Mouse (Mus musculus) midbrain, embryonic 10.5 days (tissue): ENCODE measurements around the gene Tor1a. TPM values are rescaled to one million over a fixed set of nuclear protein-coding genes. Genes with fewer than 3 reads are reported as not detected.
"Not testable (repeated sequence)": the region's sequence is repeated elsewhere in the genome, so short reads cannot be mapped to it uniquely, and the experiment has no call there.

Source experiments
- DNase-seq: peaks from one replicate; pipeline ENCODE4 v3.0.0-alpha.2; 2017; ENCODE audit warnings: low spot score
- H3K27ac ChIP-seq: fragments of 300-500 bp; sonication (generic); replicated peaks from 2 replicates; pipeline ENCODE4 v1.5.1; 2016; ENCODE audit warnings: mild to moderate bottlenecking
- H3K27me3 ChIP-seq: fragments of 300-500 bp; sonication (generic); 2 replicates; pipeline ENCODE4 v1.6.1; 2016; ENCODE audit warnings: low read depth, mild to moderate bottlenecking; ENCODE audit not compliant: poor library complexity, severe bottlenecking
- H3K36me3 ChIP-seq: fragments of 300-500 bp; sonication (generic); 2 replicates; pipeline ENCODE4 v1.6.1; 2016; ENCODE audit warnings: mild to moderate bottlenecking, moderate library complexity
- H3K4me1 ChIP-seq: fragments of 300-500 bp; sonication (generic); 2 replicates; pipeline ENCODE4 v1.6.1; 2016
- H3K4me3 ChIP-seq: fragments of 300-500 bp; sonication (generic); 2 replicates; pipeline ENCODE4 v1.5.1; 2016; ENCODE audit warnings: mild to moderate bottlenecking, moderate library complexity
- H3K9me3 ChIP-seq: fragments of 300-500 bp; sonication (generic); replicated peaks from 2 replicates; pipeline ENCODE4 v1.6.1; 2016; ENCODE audit warnings: mild to moderate bottlenecking
- WGBS: fragments of 180-500 bp; shearing (Covaris S2); methylation state at CpG from one replicate; pipeline ENCODE4 v1.1.7; 2016; 5-methylcytosine and 5-hydroxymethylcytosine counted together
- polyA plus RNA-seq: library from polyadenylated mRNA; unstranded; fragments of >200 nt; fragmentation: Nextera tagmentation; extraction: Ambion mirVana; gene quantifications from 2 replicates; pipeline ENCODE4 v1.2.1, GENCODE M21; 2016

Gene Tor1a
- polyA plus RNA-seq, 1 experiment from 2014 or later, result 94.5 TPM

GRCm38 (mm10) chr2:30927151-30927781 lies 40.5 kb downstream of the Tor1a start:
- DNase-seq, result peak; percentile 26
- no peaks in the 10 kb centered on the region for H3K36me3 ChIP-seq
- H3K9me3 ChIP-seq, result no peaks in the 10 kb centered on the region
- H3K4me1 ChIP-seq, result peaks cover 17% of the 10 kb centered on the region
- 70% methylated on average over 9 of the region's 9 CpGs for WGBS
- no peaks in the 10 kb centered on the region for H3K27me3 ChIP-seq
- peak overlapping the region; percentile 55; the same call in 1 of the 2 replicates for H3K27ac ChIP-seq
- H3K4me3 ChIP-seq, result no peak overlapping the region

DNA sequence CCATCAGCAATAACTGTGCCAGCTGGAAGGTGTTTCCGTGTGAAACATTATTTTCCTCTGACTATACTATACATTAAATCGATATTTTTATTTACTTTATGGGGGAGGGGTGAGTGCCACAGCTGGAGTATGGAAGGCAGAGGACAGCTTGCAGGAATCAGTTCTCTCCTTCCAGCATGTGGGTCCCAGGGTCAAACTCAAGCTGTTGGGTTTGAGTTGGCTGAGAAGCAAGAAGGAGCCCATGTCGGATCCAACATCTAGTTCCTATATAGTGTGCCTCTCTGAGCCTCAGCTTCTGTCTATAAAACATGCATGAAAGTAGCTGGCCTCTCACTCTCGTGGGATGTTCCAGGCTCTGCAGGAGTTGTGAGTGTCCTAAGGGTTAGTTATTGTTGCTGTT lies 41.4 kb downstream of the Tor1a start:
- Histone ChIP-seq H3K4me1 (peaks cover 17% of the 10 kb centered on the region), H3K36me3 (no peaks in the 10 kb centered on the region), H3K9me3 (no peaks in the 10 kb centered on the region), H3K27me3 (no peaks in the 10 kb centered on the region), H3K4me3 (no peak overlapping the region), H3K27ac (no peak overlapping the region)
- no peak for DNase-seq
- WGBS, result 76% methylated on average over 4 of the region's 4 CpGs

- no peak overlapping the region for H3K27ac ChIP-seq
- no peak overlapping the region for H3K4me3 ChIP-seq
- H3K27me3 ChIP-seq, result no peaks in the 10 kb centered on the region
- H3K36me3 ChIP-seq, result no peaks in the 10 kb centered on the region
- no peak for DNase-seq
- H3K4me1 ChIP-seq, result peaks cover 17% of the 10 kb centered on the region
- H3K9me3 ChIP-seq, result no peaks in the 10 kb centered on the region
- 90% methylated on average over 4 of the region's 4 CpGs for WGBS
Observed at GRCm38 (mm10) chr2:30925181-30925580, 42.6 kb downstream of the Tor1a start.

GRCm38 (mm10) chr2:30923099-30923498 lies 44.6 kb downstream of the Tor1a start:
- no peak for DNase-seq
- Histone ChIP-seq H3K4me3 (no peak overlapping the region), H3K27me3 (no peaks in the 10 kb centered on the region), H3K27ac (no peak overlapping the region), H3K36me3 (no peaks in the 10 kb centered on the region), H3K9me3 (no peaks in the 10 kb centered on the region), H3K4me1 (peaks cover 11% of the 10 kb centered on the region)
- 77% methylated on average over 3 of the region's 3 CpGs for WGBS

DNA sequence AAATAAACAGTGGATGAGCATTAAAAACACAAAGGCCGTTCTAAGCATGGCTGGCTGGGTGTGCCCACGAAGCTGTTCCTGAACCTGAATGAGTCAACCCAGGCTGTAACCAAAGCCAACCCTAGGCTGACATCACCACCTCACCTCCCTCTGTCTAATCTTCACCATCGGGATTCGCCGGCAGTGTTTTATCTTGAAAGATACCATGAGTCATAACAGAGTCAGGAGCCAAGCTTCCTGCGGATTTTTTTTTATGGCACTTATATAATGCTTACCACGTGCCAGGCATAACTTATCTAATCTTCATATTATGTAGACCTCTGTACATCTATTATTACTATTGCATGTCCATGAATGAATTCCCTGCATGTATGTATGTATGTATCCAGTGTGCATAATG lies 47.5 kb downstream of the Tor1a start:
- H3K27ac ChIP-seq, result no peak overlapping the region
- no peak for DNase-seq
- H3K4me1 ChIP-seq, result peaks cover 20% of the 10 kb centered on the region
- no peaks in the 10 kb centered on the region for H3K36me3 ChIP-seq
- H3K9me3 ChIP-seq, result no peaks in the 10 kb centered on the region
- WGBS, result 90% methylated on average over 7 of the region's 7 CpGs
- 0 out of 2 replicates have a peak, but pooled peaks cover 6% of the 10 kb centered on the region for H3K27me3 ChIP-seq
- no peak overlapping the region for H3K4me3 ChIP-seq

GRCm38 (mm10) chr2:30918780-30919329 lies 48.9 kb downstream of the Tor1a start:
- peak overlapping the region; percentile 46 for H3K27ac ChIP-seq
- peak; percentile 43 for DNase-seq
- no peaks in the 10 kb centered on the region for H3K36me3 ChIP-seq
- H3K9me3 ChIP-seq, result no peaks in the 10 kb centered on the region
- 58% methylated on average over 8 of the region's 8 CpGs for WGBS
- H3K4me3 ChIP-seq, result no peak overlapping the region
- 0 out of 2 replicates have a peak, but pooled peaks cover 6% of the 10 kb centered on the region for H3K27me3 ChIP-seq
- H3K4me1 ChIP-seq, result peaks cover 28% of the 10 kb centered on the region

DNA sequence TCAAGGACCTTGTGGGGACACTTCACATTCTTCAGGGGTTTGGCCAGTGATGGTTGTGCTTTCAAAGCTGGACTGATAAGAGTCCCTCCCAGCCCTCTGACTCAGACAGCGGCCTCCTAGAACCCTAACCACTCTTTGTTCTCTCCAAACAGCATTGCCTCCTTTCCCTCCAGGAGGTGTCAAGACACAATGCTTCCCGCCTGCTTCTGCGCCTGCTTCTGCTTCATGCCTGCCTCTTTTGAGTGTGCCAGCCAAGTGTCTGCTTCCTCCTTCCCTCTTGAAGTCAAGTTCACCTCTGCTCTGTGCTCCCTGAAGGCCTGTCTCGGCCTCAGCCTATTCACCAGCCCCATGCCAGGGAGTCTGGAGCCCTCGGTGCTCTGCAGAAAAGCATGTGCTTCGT lies 49.6 kb downstream of the Tor1a start:
- no peak for DNase-seq
- Histone ChIP-seq H3K9me3 (no peaks in the 10 kb centered on the region), H3K27me3 (0 out of 2 replicates have a peak, but pooled peaks cover 6% of the 10 kb centered on the region), H3K27ac (peak overlapping the region; percentile 46; the same call in 1 of the 2 replicates), H3K4me3 (no peak overlapping the region), H3K4me1 (peaks cover 28% of the 10 kb centered on the region), H3K36me3 (no peaks in the 10 kb centered on the region)
- 65% methylated on average over 6 of the region's 6 CpGs for WGBS

- Histone ChIP-seq H3K9me3 (no peaks in the 10 kb centered on the region), H3K4me1 (peaks cover 28% of the 10 kb centered on the region), H3K4me3 (no peak overlapping the region), H3K36me3 (no peaks in the 10 kb centered on the region), H3K27ac (0 out of 2 replicates have a peak overlapping the region, but pooled peaks have one; percentile 2), H3K27me3 (0 out of 2 replicates have a peak, but pooled peaks cover 6% of the 10 kb centered on the region)
- DNase-seq, result no peak
- 87% methylated on average over 7 of the region's 7 CpGs for WGBS
Observed at GRCm38 (mm10) chr2:30917649-30918048, 50.1 kb downstream of the Tor1a start.

GRCm38 (mm10) chr2:30915933-30916332 lies 51.8 kb downstream of the Tor1a start:
- not testable (repeated sequence) for H3K27ac ChIP-seq, H3K9me3 ChIP-seq, H3K4me3 ChIP-seq, H3K36me3 ChIP-seq, DNase-seq, H3K27me3 ChIP-seq
- peaks cover 33% of the 10 kb centered on the region for H3K4me1 ChIP-seq
- WGBS, result 83% methylated on average over 6 of the region's 6 CpGs

- WGBS, result 76% methylated on average over 5 of the region's 5 CpGs
- peaks cover 33% of the 10 kb centered on the region for H3K4me1 ChIP-seq
- H3K27me3 ChIP-seq, result 0 out of 2 replicates have a peak, but pooled peaks cover 6% of the 10 kb centered on the region
- 0 out of 2 replicates have a peak overlapping the region, but pooled peaks have one; percentile 17 for H3K27ac ChIP-seq
- no peak overlapping the region for H3K4me3 ChIP-seq
- DNase-seq, result no peak
- no peaks in the 10 kb centered on the region for H3K9me3 ChIP-seq
- no peaks in the 10 kb centered on the region for H3K36me3 ChIP-seq
Observed at GRCm38 (mm10) chr2:30915376-30915775, 52.4 kb downstream of the Tor1a start.

DNA sequence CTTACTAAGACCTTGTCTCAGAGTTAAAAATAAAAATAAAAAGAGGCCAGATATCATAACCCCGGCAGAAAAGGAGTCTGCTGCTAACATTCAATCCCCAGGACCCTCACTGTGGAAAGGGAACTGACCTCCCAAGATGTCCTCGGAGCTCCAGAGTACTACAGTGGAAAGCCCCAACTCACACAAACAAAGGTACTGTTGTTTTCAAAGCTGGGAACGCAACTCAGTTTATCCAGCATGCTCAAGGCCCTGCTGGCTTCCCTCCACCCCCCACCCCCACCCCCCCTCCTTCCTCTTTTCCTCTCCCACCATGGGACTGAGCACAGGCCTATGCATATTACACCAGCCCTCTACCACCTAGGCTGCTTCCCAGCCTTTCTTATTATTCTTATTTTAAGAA lies 52.9 kb downstream of the Tor1a start:
- Histone ChIP-seq H3K27me3 (0 out of 2 replicates have a peak, but pooled peaks cover 6% of the 10 kb centered on the region), H3K9me3 (no peaks in the 10 kb centered on the region), H3K36me3 (no peaks in the 10 kb centered on the region), H3K4me1 (peaks cover 33% of the 10 kb centered on the region), H3K27ac (no peak overlapping the region), H3K4me3 (no peak overlapping the region)
- DNase-seq, result no peak
- 53% methylated on average over 3 of the region's 3 CpGs for WGBS

GRCm38 (mm10) chr2:30913022-30913421 lies 54.7 kb downstream of the Tor1a start:
- no peak for DNase-seq
- 86% methylated on average over 8 of the region's 8 CpGs for WGBS
- 0 out of 2 replicates have a peak, but pooled peaks cover 5% of the 10 kb centered on the region for H3K27me3 ChIP-seq
- peaks cover 21% of the 10 kb centered on the region for H3K4me1 ChIP-seq
- H3K4me3 ChIP-seq, result no peak overlapping the region
- no peaks in the 10 kb centered on the region for H3K9me3 ChIP-seq
- no peak overlapping the region for H3K27ac ChIP-seq
- no peaks in the 10 kb centered on the region for H3K36me3 ChIP-seq

- DNase-seq, result no peak
- Histone ChIP-seq H3K36me3 (no peaks in the 10 kb centered on the region), H3K9me3 (no peaks in the 10 kb centered on the region), H3K27me3 (no peaks in the 10 kb centered on the region), H3K4me1 (peaks cover 17% of the 10 kb centered on the region), H3K4me3 (no peak overlapping the region), H3K27ac (no peak overlapping the region)
- WGBS, result 65% methylated on average over 4 of the region's 4 CpGs
Observed at GRCm38 (mm10) chr2:30912291-30912773, 55.4 kb downstream of the Tor1a start.
